Comparison of ENCODE assay signal across 8 mouse cellular contexts in genomic region chr4:152026751-152027508, GRCm38 (mm10). TPM values are rescaled to one million over a fixed set of nuclear protein-coding genes. Genes with fewer than 3 reads are reported as not detected.
A peak's percentile ranks its signal among the peaks of the same experiment; 100 is the strongest.
DNase-seq lines count a peak whose midpoint lies in the region; ATAC-seq lines count a peak whose summit lies in the region.

No protein-coding gene starts in this region.

- peak; percentile 71 for ATAC-seq in heart, embryonic 12.5 days (ENCODE audit: insufficient number of reproducible peaks, low FRiP score)
- peak; percentile 29 for ATAC-seq in forebrain, embryonic 13.5 days
- peak; percentile 15 for ATAC-seq in megakaryocyte progenitor cell, adult 5-6 weeks (replicated peaks; ENCODE audit: poor library complexity)

- DNase-seq in heart, adult 9 months (ENCODE audit: low spot score in 2 of 2) = no peak
- DNase-seq in R1 (ENCODE audit: low read depth, low spot score) = peak; percentile 77
- peak; percentile 60 to 72 for DNase-seq in kidney, postnatal 4 days
- no peak for DNase-seq in right cerebral cortex, postnatal 14 days
- DNase-seq in natural killer cell, adult 2 months (ENCODE audit: low spot score in 2 of 2) = no peak

- peaks cover 44% of the 10 kb centered on the region for H3K4me1 ChIP-seq in heart, embryonic 12.5 days (replicated peaks)
- H3K4me1 ChIP-seq in forebrain, embryonic 13.5 days = peaks cover 51% of the 10 kb centered on the region

- H3K9me3 ChIP-seq in heart, embryonic 12.5 days (replicated peaks) = no peaks in the 10 kb centered on the region
- H3K9me3 ChIP-seq in forebrain, embryonic 13.5 days (replicated peaks) = no peaks in the 10 kb centered on the region

- peaks cover 26% of the 10 kb centered on the region for H3K36me3 ChIP-seq in heart, embryonic 12.5 days
- H3K36me3 ChIP-seq in forebrain, embryonic 13.5 days (ENCODE audit: poor library complexity, severe bottlenecking) = peaks cover 27% of the 10 kb centered on the region

- H3K9ac ChIP-seq in heart, embryonic 12.5 days = peak overlapping the region; percentile 91
- peak overlapping the region; percentile 72 for H3K9ac ChIP-seq in forebrain, embryonic 13.5 days

- peak overlapping the region; percentile 79 for H3K4me3 ChIP-seq in heart, embryonic 12.5 days
- peak overlapping the region; percentile 67 for H3K4me3 ChIP-seq in forebrain, embryonic 13.5 days

- H3K27ac ChIP-seq in heart, embryonic 12.5 days (ENCODE audit: poor library complexity, severe bottlenecking) = peak overlapping the region; percentile 59; the same call in 1 of the 2 replicates
- H3K27ac ChIP-seq in forebrain, embryonic 13.5 days = no peak overlapping the region

- H3K4me2 ChIP-seq in heart, embryonic 12.5 days = peak overlapping the region; percentile 95
- peak overlapping the region; percentile 97 for H3K4me2 ChIP-seq in forebrain, embryonic 13.5 days

- H3K27me3 ChIP-seq in heart, embryonic 12.5 days (replicated peaks) = peaks cover 11% of the 10 kb centered on the region
- 0 out of 2 replicates have a peak, but pooled peaks cover under 1% of the 10 kb centered on the region for H3K27me3 ChIP-seq in forebrain, embryonic 13.5 days

- WGBS in heart, embryonic 12.5 days = 2% methylated on average over 41 of the region's 41 CpGs
- 2% methylated on average over 36 of the region's 41 CpGs for WGBS in forebrain, embryonic 13.5 days

RNA-seq across cellular contexts. Expression of gene Zbtb48, which starts 0.5 kb away (rescaled TPM):
- polyA plus RNA-seq in heart, embryonic 12.5 days (2016; fragmentation: Nextera tagmentation; extraction: Ambion mirVana) = 13.9 and 15.1 TPM in 2 replicates
- polyA plus RNA-seq in forebrain, embryonic 13.5 days (2015; fragmentation: Nextera tagmentation; extraction: Ambion mirVana) = 18.5 and 25.2 TPM in 2 replicates
- total RNA-seq in megakaryocyte progenitor cell, adult 5-6 weeks (2015) = 7.4 and 10.3 TPM in 2 replicates
- 4.8 and 6.6 TPM in 2 replicates for total RNA-seq in megakaryocyte progenitor cell, adult 5-6 weeks (2017)

RNA-seq across cellular contexts. Expression of gene Tas1r1, which starts 11.4 kb away (rescaled TPM):
- polyA plus RNA-seq in heart, embryonic 12.5 days (2016; fragmentation: Nextera tagmentation; extraction: Ambion mirVana) = 0.06 and 0.13 TPM in 2 replicates
- polyA plus RNA-seq in forebrain, embryonic 13.5 days (2015; fragmentation: Nextera tagmentation; extraction: Ambion mirVana) = 0.53 and 0.83 TPM in 2 replicates
- 0.71 and 0.91 TPM in 2 replicates for total RNA-seq in megakaryocyte progenitor cell, adult 5-6 weeks (2015)
- total RNA-seq in megakaryocyte progenitor cell, adult 5-6 weeks (2017) = 1.2 and 3.2 TPM in 2 replicates

RNA-seq across cellular contexts. Expression of gene Nol9, which starts 12.2 kb away (rescaled TPM):
- 23.1 and 25.8 TPM in 2 replicates for polyA plus RNA-seq in heart, embryonic 12.5 days (2016; fragmentation: Nextera tagmentation; extraction: Ambion mirVana)
- 22.5 and 25.8 TPM in 2 replicates for polyA plus RNA-seq in forebrain, embryonic 13.5 days (2015; fragmentation: Nextera tagmentation; extraction: Ambion mirVana)
- 26.9 and 28.4 TPM in 2 replicates for total RNA-seq in megakaryocyte progenitor cell, adult 5-6 weeks (2015)
- total RNA-seq in megakaryocyte progenitor cell, adult 5-6 weeks (2017) = 33.4 and 35.1 TPM in 2 replicates

RNA-seq across cellular contexts. Expression of gene Klhl21, which starts 18.3 kb away (rescaled TPM):
- 41.0 and 41.4 TPM in 2 replicates for polyA plus RNA-seq in heart, embryonic 12.5 days (2016; fragmentation: Nextera tagmentation; extraction: Ambion mirVana)
- polyA plus RNA-seq in forebrain, embryonic 13.5 days (2015; fragmentation: Nextera tagmentation; extraction: Ambion mirVana) = 2.7 and 3.0 TPM in 2 replicates
- total RNA-seq in megakaryocyte progenitor cell, adult 5-6 weeks (2015) = 3.4 and 3.6 TPM in 2 replicates
- 6.6 and 7.9 TPM in 2 replicates for total RNA-seq in megakaryocyte progenitor cell, adult 5-6 weeks (2017)

RNA-seq across cellular contexts. Expression of gene Phf13, which starts 30.9 kb away (rescaled TPM):
- polyA plus RNA-seq in heart, embryonic 12.5 days (2016; fragmentation: Nextera tagmentation; extraction: Ambion mirVana) = 26.7 and 27.0 TPM in 2 replicates
- 17.6 and 19.4 TPM in 2 replicates for polyA plus RNA-seq in forebrain, embryonic 13.5 days (2015; fragmentation: Nextera tagmentation; extraction: Ambion mirVana)
- 2.8 and 4.6 TPM in 2 replicates for total RNA-seq in megakaryocyte progenitor cell, adult 5-6 weeks (2015)
- 1.0 and 2.7 TPM in 2 replicates for total RNA-seq in megakaryocyte progenitor cell, adult 5-6 weeks (2017)

Comparison
In these comparisons a context has a peak if more than half of its experiments do, and no peak if none do; other contexts are left out.
1. ATAC-seq: peak in every context shown above with its lines; median percentile 71 in heart, embryonic 12.5 days; 29 in forebrain, embryonic 13.5 days; 15 in megakaryocyte progenitor cell, adult 5-6 weeks.
2. DNase-seq: peak in R1 (single experiment) and kidney, postnatal 4 days (2 of 2); none in heart, adult 9 months (0 of 2), right cerebral cortex, postnatal 14 days (single experiment) and natural killer cell, adult 2 months (0 of 2).